Mouse (Mus musculus): Measurements from ENCODE around the gene Slc16a5.

GRCm38 (mm10) chr11:115423091-115423490, 39.2 kb upstream of the Slc16a5 start:
- TF ChIP-seq CTCF (IDR thresholded peaks at IDR 0.05; ENCODE audit: extremely low read depth, insufficient read depth, insufficient read length, insufficient replicate concordance) (no peak), POLR2A (IDR thresholded peaks at IDR 0.05; ENCODE audit: low read depth, low read length) (no peak)

Measured in spleen, adult 2 months (tissue).